Mouse (Mus musculus) G1E (cell line): ENCODE results near the gene Pabpc1l. TPM values are rescaled to one million over a fixed set of nuclear protein-coding genes. Genes with fewer than 3 reads are reported as not detected.

Source experiments
- ATAC-seq: 2 replicates; pipeline ENCODE4 v1.8.0; 2016; ENCODE audit warnings: mild to moderate bottlenecking; ENCODE audit not compliant: insufficient number of reproducible peaks, poor library complexity, low FRiP score, severe bottlenecking; ENCODE audit errors: extremely low read depth
- DNase-seq: peaks from one replicate; pipeline ENCODE4 v3.0.0; 2012; ENCODE audit warnings: low spot score
- H3K27me3 ChIP-seq: 2 replicates; pipeline ENCODE4 v1.6.1; 2012; ENCODE audit warnings: mild to moderate bottlenecking, low read length, inconsistent platforms; ENCODE audit not compliant: insufficient read depth
- H3K36me3 ChIP-seq: replicated peaks from 2 replicates; pipeline ENCODE3; 2012; ENCODE audit warnings: mild to moderate bottlenecking, inconsistent platforms
- H3K4me1 ChIP-seq: 2 replicates; pipeline ENCODE4 v1.6.1; 2012; ENCODE audit warnings: low read depth, low read length, inconsistent platforms, mixed read lengths; ENCODE audit not compliant: insufficient read depth
- H3K4me3 ChIP-seq: 2 replicates; pipeline ENCODE4 v1.5.1; 2012; ENCODE audit warnings: low read depth, mild to moderate bottlenecking, inconsistent platforms, low read length, moderate library complexity, mixed read lengths
- H3K9me3 ChIP-seq: replicated peaks from 2 replicates; pipeline ENCODE4 v1.6.1; 2012; ENCODE audit warnings: inconsistent platforms
- CTCF ChIP-seq: IDR thresholded peaks from 2 replicates; pipeline ENCODE4 v1.5.1; 2012; ENCODE audit warnings: low read depth, low read length, inconsistent platforms, mixed read lengths
- GATA1 ChIP-seq: IDR thresholded peaks from 2 replicates; pipeline ENCODE4 v1.6.1; 2012; ENCODE audit warnings: borderline replicate concordance, low read length, inconsistent platforms, mixed read lengths
- GATA2 ChIP-seq: IDR thresholded peaks from 2 replicates; pipeline ENCODE4 v1.6.1; 2012; ENCODE audit warnings: low read depth, low read length, inconsistent platforms, borderline replicate concordance
- POLR2AphosphoS5 ChIP-seq: IDR thresholded peaks from 2 replicates; pipeline ENCODE4 v1.6.1; 2012; ENCODE audit warnings: low read depth, low read length, inconsistent platforms; ENCODE audit not compliant: insufficient replicate concordance
- TAL1 ChIP-seq: conservative IDR thresholded peaks from 2 replicates; pipeline ENCODE4 v1.6.1; 2012; ENCODE audit warnings: low read depth, low read length, inconsistent platforms, mixed read lengths
- polyA plus RNA-seq: library from polyadenylated mRNA; stranded (reverse); fragments of >175 nt; gene quantifications from 2 replicates; pipeline ENCODE4 v1.2.3, GENCODE M21; 2012
- total RNA-seq, 2 experiments: library from RNA; stranded (forward) in 1 of 2; stranded (reverse) in 1 of 2; fragments of 200-1000 nt in 1 of 2; fragments of >200 nt in 1 of 2; fragmentation: Nextera tagmentation in 1 of 2; gene quantifications; 2 replicates each; pipeline ENCODE4 v1.2.3; 2014 to 2017

The Pabpc1l gene
- total and polyA plus RNA-seq, 3 experiments = 0.07 to 0.44 TPM; not detected in 1

- DNase-seq = no peak
- ATAC-seq = no peak
- Histone ChIP-seq H3K4me1 (no peaks in the 10 kb centered on the region; the same call in 1 of the 2 replicates), H3K27me3 (peaks cover 15% of the 10 kb centered on the region), H3K4me3 (no peak overlapping the region), H3K9me3 (no peaks in the 10 kb centered on the region), H3K36me3 (no peaks in the 10 kb centered on the region)
- no peak for TF ChIP-seq GATA1
- TF ChIP-seq POLR2AphosphoS5 = no peak
- TF ChIP-seq CTCF = no peak
Measured at GRCm38 (mm10) chr2:164041523-164041922, 16.3 kb downstream of the Pabpc1l start.

GRCm38 (mm10) chr2:164047197-164047690, 22.0 kb downstream of the Pabpc1l start:
- no peaks in the 10 kb centered on the region for H3K9me3 ChIP-seq
- H3K4me3 ChIP-seq = no peak overlapping the region; the same call in 1 of the 2 replicates
- H3K27me3 ChIP-seq = peaks cover 7% of the 10 kb centered on the region; the same call in 1 of the 2 replicates
- DNase-seq = no peak
- ATAC-seq = no peak
- peaks cover 3% of the 10 kb centered on the region for H3K4me1 ChIP-seq
- peaks cover 29% of the 10 kb centered on the region for H3K36me3 ChIP-seq
- no peak for TF ChIP-seq CTCF
- TF ChIP-seq GATA2 = no peak
- no peak for TF ChIP-seq GATA1

GRCm38 (mm10) chr2:164053767-164054166, 28.5 kb downstream of the Pabpc1l start:
- TF ChIP-seq TAL1 (no peak), CTCF (no peak), GATA2 (no peak), GATA1 (no peak), POLR2AphosphoS5 (no peak)
- no peaks in the 10 kb centered on the region for H3K9me3 ChIP-seq
- H3K4me1 ChIP-seq = no peaks in the 10 kb centered on the region
- H3K27me3 ChIP-seq = no peaks in the 10 kb centered on the region
- H3K36me3 ChIP-seq = peaks cover 91% of the 10 kb centered on the region
- DNase-seq (no peak), ATAC-seq (no peak)
- no peak overlapping the region for H3K4me3 ChIP-seq

DNA sequence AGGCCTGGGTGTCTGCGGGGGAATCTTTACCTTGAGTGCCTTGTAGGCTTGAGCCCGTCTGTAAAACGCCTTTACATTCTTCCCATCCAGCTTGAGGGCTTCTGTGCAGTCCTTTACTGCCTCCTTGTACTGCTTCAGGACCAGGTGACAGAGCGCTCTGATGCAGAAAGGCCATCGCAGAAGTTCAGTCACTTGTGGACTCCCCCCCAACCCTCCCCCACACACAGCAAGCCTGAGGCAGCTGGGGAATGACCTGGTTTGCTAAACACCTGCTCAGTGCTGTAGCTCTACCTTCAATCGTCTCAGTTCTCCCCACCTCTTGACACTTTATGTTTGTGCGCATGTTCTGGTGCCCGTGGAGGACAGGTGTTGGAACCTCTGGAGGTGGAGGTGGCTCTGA, 29.4 kb downstream of the Pabpc1l start:
- Histone ChIP-seq H3K4me1 (no peaks in the 10 kb centered on the region), H3K4me3 (no peak overlapping the region), H3K9me3 (no peaks in the 10 kb centered on the region), H3K27me3 (no peaks in the 10 kb centered on the region), H3K36me3 (peaks cover 95% of the 10 kb centered on the region)
- no peak for DNase-seq
- TF ChIP-seq CTCF = no peak
- no peak for TF ChIP-seq GATA2
- no peak for TF ChIP-seq GATA1
- TF ChIP-seq TAL1 = no peak
- no peak for TF ChIP-seq POLR2AphosphoS5
- no peak for ATAC-seq

- peaks cover 94% of the 10 kb centered on the region for H3K36me3 ChIP-seq
- TF ChIP-seq CTCF = no peak
- DNase-seq = no peak
Measured at GRCm38 (mm10) chr2:164059634-164060235, 34.5 kb downstream of the Pabpc1l start.

DNA sequence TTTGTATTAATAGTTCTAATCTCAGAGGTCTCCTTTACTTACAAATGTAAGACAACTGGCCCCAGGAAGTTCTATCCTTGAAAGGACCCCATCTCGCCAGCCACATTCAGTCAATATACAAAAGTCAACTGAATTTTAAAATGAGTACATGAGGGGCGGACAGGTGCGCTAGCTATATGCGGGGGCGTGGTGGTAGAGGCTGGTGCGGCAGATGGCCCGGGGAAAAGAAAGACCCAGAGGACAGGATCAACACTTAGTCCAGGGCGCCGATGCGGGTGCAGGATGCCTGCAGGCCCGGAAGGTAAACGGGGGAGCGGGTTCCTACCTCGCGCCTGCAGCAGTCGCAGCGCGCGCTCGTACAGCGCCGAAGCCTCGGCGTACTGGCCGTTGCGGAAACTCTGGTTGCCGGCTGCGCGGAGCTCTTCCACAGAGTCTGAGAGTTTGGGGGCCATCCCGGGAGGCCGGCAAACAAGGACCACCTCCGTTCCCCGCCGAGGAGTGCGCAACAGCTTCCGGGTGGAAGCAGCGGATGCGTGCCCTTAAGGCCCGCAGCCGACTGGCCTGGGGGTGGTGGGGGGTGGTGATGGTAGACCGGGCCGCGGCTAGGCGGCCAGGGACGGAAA, 45.0 kb downstream of the Pabpc1l start, which contains the start of gene Stk4:
Gene Stk4 (plus strand): TSS at position 181 of the 623 bp plus-strand sequence.
- H3K9me3 ChIP-seq = no peaks in the 10 kb centered on the region
- H3K36me3 ChIP-seq = peaks cover 42% of the 10 kb centered on the region
- TF ChIP-seq GATA2 (no peak), TAL1 (no peak), GATA1 (no peak), POLR2AphosphoS5 (no peak), CTCF (no peak)
- H3K27me3 ChIP-seq = no peaks in the 10 kb centered on the region
- DNase-seq (peak; percentile 54), ATAC-seq (no peak)
- H3K4me1 ChIP-seq = peaks cover 27% of the 10 kb centered on the region
- H3K4me3 ChIP-seq = peak within 1 kb of the TSS; percentile 94

More at GRCm38 (mm10) chr2:164059634-164060235, 34.5 kb downstream of the Pabpc1l start:
- no peaks in the 10 kb centered on the region for H3K9me3 ChIP-seq
- no peaks in the 10 kb centered on the region for H3K4me1 ChIP-seq
- no peaks in the 10 kb centered on the region for H3K27me3 ChIP-seq
- ATAC-seq = no peak
- no peak overlapping the region for H3K4me3 ChIP-seq
